Mouse (Mus musculus) C2C12 (cell line): ENCODE results near the gene Cdh22.

ENCODE experiments used
- CTCF ChIP-seq: IDR thresholded peaks from one replicate; pipeline ENCODE4 v1.5.1; 2011; ENCODE audit not compliant: control insufficient read depth, insufficient read depth, insufficient read length
- MYOG ChIP-seq: IDR thresholded peaks from one replicate; pipeline ENCODE4 v1.6.1; 2011; ENCODE audit not compliant: control insufficient read depth, insufficient read length; ENCODE audit errors: extremely low read depth

GRCm38 (mm10) chr2:165263861-165264260 is 29.2 kb upstream of the Cdh22 start:
- TF ChIP-seq CTCF (no peak), MYOG (no peak)
